Mouse (Mus musculus) liver, adult 2 months (tissue): Measurements from ENCODE around the gene Gm853.
A peak's percentile ranks its signal among the peaks of the same experiment; 100 is the strongest.

ENCODE experiments used
- CTCF ChIP-seq: fragments of 200-500 bp; IDR thresholded peaks from 2 replicates; pipeline ENCODE4 v1.5.1; 2011; ENCODE audit warnings: low read depth, low read length, control low read depth
- POLR2A ChIP-seq: fragments of 200-500 bp; IDR thresholded peaks from 2 replicates; pipeline ENCODE4 v1.6.1; 2011; ENCODE audit warnings: low read length, control low read depth; ENCODE audit not compliant: insufficient read depth; ENCODE audit errors: extremely low read depth

- TF ChIP-seq CTCF (no peak), POLR2A (peak; percentile 65; the same call in 1 of the 2 replicates)
Measured at GRCm38 (mm10) chr4:130174335-130175031, 47.7 kb downstream of the Gm853 start.
